Comparison of ENCODE assay signal across 21 mouse cellular contexts in genomic region chr1:149946993-149947392, GRCm38 (mm10). TPM values are rescaled to one million over a fixed set of nuclear protein-coding genes. Genes with fewer than 3 reads are reported as not detected.
DNase-seq lines count a peak whose midpoint lies in the region; ATAC-seq and TF ChIP-seq lines count a peak whose summit lies in the region.
"Had no signal": no experiment of that assay in that cellular context is flagged by ENCODE, and none has a peak within 500 bp of the region (broad histone marks: within the 10 kb centered on the region; RNA-seq: fewer than 3 reads in every experiment).

No protein-coding gene starts in this region.

- H3ac ChIP-seq in myocyte (ENCODE audit: control insufficient read depth, insufficient read length), result no peak overlapping the region

- no peaks in the 10 kb centered on the region for H3K27me3 ChIP-seq in liver, embryonic 16.5 days (ENCODE audit: control insufficient read depth, insufficient read depth, low read depth, low read length)
- no peaks in the 10 kb centered on the region for H3K27me3 ChIP-seq in myocyte (ENCODE audit: control insufficient read depth, insufficient read depth, insufficient read length)
- H3K27me3 ChIP-seq: limb, embryonic 15.5 days; stomach, embryonic 15.5 days had no signal

- WGBS in liver, embryonic 16.5 days (ENCODE audit: insufficient replicate concordance), result 29% methylated on average over 5 of the region's 5 CpGs

- no peaks in the 10 kb centered on the region for H3K36me3 ChIP-seq in liver, embryonic 16.5 days (ENCODE audit: control insufficient read depth, insufficient read depth)
- H3K36me3 ChIP-seq in myocyte (ENCODE audit: control insufficient read depth, insufficient read depth), result no peaks in the 10 kb centered on the region
- H3K36me3 ChIP-seq: G1E; limb, embryonic 15.5 days; stomach, embryonic 15.5 days had no signal

- H3K9ac ChIP-seq in liver, embryonic 16.5 days (ENCODE audit: low read depth, low read length), result no peak overlapping the region
- H3K9ac ChIP-seq: limb, embryonic 15.5 days; stomach, embryonic 15.5 days had no signal

- H3K4me1 ChIP-seq in liver, embryonic 16.5 days (ENCODE audit: control insufficient read depth, low read depth, low read length), result peaks cover 8% of the 10 kb centered on the region
- H3K4me1 ChIP-seq: limb, embryonic 15.5 days; stomach, embryonic 15.5 days had no signal

- DNase-seq in frontal cortex, postnatal 14 days (ENCODE audit: low spot score in 2 of 2), result no peak
- DNase-seq in urinary bladder, postnatal 4 days (ENCODE audit: low spot score in 2 of 2), result no peak
- DNase-seq in B cell, adult 2 months, result no peak
- no peak for DNase-seq in cerebellum, postnatal 4 days (ENCODE audit: low spot score in 2 of 2)
- DNase-seq: adrenal gland, adult 2 months; cerebellum, adult 18-20 months; gastrocnemius, adult 2 months; heart, adult 2 months; kidney, adult 9 months; kidney, postnatal 4 days; right cerebral cortex, adult 18-20 months; spleen, adult 18-20 months had no signal

- no peaks in the 10 kb centered on the region for H3K79me2 ChIP-seq in myocyte (ENCODE audit: control insufficient read depth, insufficient read depth)

- no peaks in the 10 kb centered on the region for H3K9me3 ChIP-seq in liver, embryonic 16.5 days (replicated peaks; ENCODE audit: control insufficient read depth, low read length)
- H3K9me3 ChIP-seq: limb, embryonic 15.5 days; stomach, embryonic 15.5 days had no signal

- no peak for TF ChIP-seq POLR2A in myocyte (IDR thresholded peaks at IDR 0.05; ENCODE audit: insufficient read length, low read depth)

- peak; percentile 88 for ATAC-seq in frontal cortex, adult (ENCODE audit: low TSS enrichment)
- ATAC-seq in common myeloid progenitor, adult 5-6 weeks (replicated peaks; ENCODE audit: low read depth, poor library complexity, severe bottlenecking), result peak; percentile 79
- 0 out of 2 replicates have a peak, but pooled peaks have one; percentile 9 for ATAC-seq in liver, embryonic 16.5 days (ENCODE audit: low read depth)
- ATAC-seq: forebrain, embryonic 16.5 days had no signal

- no peak overlapping the region for H3K4me3 ChIP-seq in liver, embryonic 16.5 days (ENCODE audit: low read depth, low read length)
- no peak overlapping the region for H3K4me3 ChIP-seq in myocyte
- H3K4me3 ChIP-seq: gastrocnemius, adult 2 months; heart, adult 2 months; limb, embryonic 15.5 days; stomach, embryonic 15.5 days had no signal

- 0 out of 2 replicates have a peak overlapping the region, but pooled peaks have one; percentile 17 for H3K4me2 ChIP-seq in liver, embryonic 16.5 days (ENCODE audit: low read depth, low read length)
- H3K4me2 ChIP-seq in myocyte (ENCODE audit: low read depth), result peak overlapping the region; percentile 71
- H3K4me2 ChIP-seq: limb, embryonic 15.5 days; midbrain, embryonic 11.5 days; stomach, embryonic 15.5 days had no signal

- H3K27ac ChIP-seq in liver, embryonic 16.5 days (ENCODE audit: low read length), result no peak overlapping the region
- H3K27ac ChIP-seq: gastrocnemius, adult 2 months; heart, adult 2 months; limb, embryonic 15.5 days; stomach, embryonic 15.5 days had no signal

TF ChIP-seq in myocyte, 11 proteins besides CTCF, POLR2A, EP300 and RAD21:
- TF ChIP-seq TCF3 (IDR thresholded peaks at IDR 0.05; ENCODE audit: insufficient read length, low read depth) (no peak), SRF (IDR thresholded peaks at IDR 0.05; ENCODE audit: control insufficient read depth, insufficient read length, low read depth) (no peak), CEBPB (IDR thresholded peaks at IDR 0.05; ENCODE audit: insufficient read depth, poor library complexity, severe bottlenecking) (peak; percentile 98), MYOD1 (IDR thresholded peaks at IDR 0.05; ENCODE audit: control insufficient read depth in 1 of 3, insufficient read length in 2 of 3, low read depth in 2 of 3) (peak in 1 of 3 experiments; percentile 22), REST (IDR thresholded peaks at IDR 0.05; ENCODE audit: insufficient read depth, insufficient read length) (no peak), TCF12 (IDR thresholded peaks at IDR 0.05; ENCODE audit: insufficient read depth, poor library complexity, severe bottlenecking) (no peak), MYOG (IDR thresholded peaks at IDR 0.05; ENCODE audit: control insufficient read depth in 1 of 3, insufficient read depth in 1 of 3, insufficient read length in 2 of 3, low read depth in 2 of 3) (peak in 1 of 3 experiments; percentile 13), MAX (IDR thresholded peaks at IDR 0.05; ENCODE audit: low read depth) (peak; percentile 10)

RNA-seq across cellular contexts. Expression of gene Pla2g4a, which starts 14.1 kb away (rescaled TPM):
- 98.8 and 117 TPM in 2 replicates for total RNA-seq in common myeloid progenitor, adult 5-6 weeks (2017)
- 5.4 and 5.7 TPM in 2 replicates for polyA plus RNA-seq in liver, embryonic 16.5 days (2015; fragmentation: Nextera tagmentation; extraction: Ambion mirVana)
- 6.2 TPM for polyA plus RNA-seq in myocyte (2012; fragmentation: generic; extraction: Trizol)
- polyA plus RNA-seq: G1E had no signal

Comparison
In these comparisons a context has a peak if more than half of its experiments do, and no peak if none do; other contexts are left out.
1. ATAC-seq: peak in every context shown above with its lines; median percentile 88 in frontal cortex, adult; 79 in common myeloid progenitor, adult 5-6 weeks; 9 in liver, embryonic 16.5 days.